10 mouse cellular contexts compared by ENCODE assay signal in genomic region chr1:118878291-118878690, GRCm38 (mm10).
DNase-seq lines count a peak whose midpoint lies in the region; ATAC-seq lines count a peak whose summit lies in the region.
"Had no signal": no experiment of that assay in that cellular context is flagged by ENCODE, and none has a peak within 500 bp of the region (broad histone marks: within the 10 kb centered on the region; RNA-seq: fewer than 3 reads in every experiment).

No protein-coding gene starts in this region.

- WGBS in heart, embryonic 10.5 days, result 47% methylated on average over 6 of the region's 6 CpGs
- WGBS in limb, embryonic 15.5 days, result 26% methylated on average over 6 of the region's 6 CpGs
- WGBS in midbrain, embryonic 13.5 days, result 85% methylated on average over 6 of the region's 6 CpGs
- WGBS in hindbrain, embryonic 11.5 days, result 73% methylated on average over 6 of the region's 6 CpGs

- no peak overlapping the region for H3K4me3 ChIP-seq in heart, embryonic 10.5 days
- H3K4me3 ChIP-seq in limb, embryonic 15.5 days, result no peak overlapping the region
- no peak overlapping the region for H3K4me3 ChIP-seq in midbrain, embryonic 13.5 days (replicated peaks)
- H3K4me3 ChIP-seq in hindbrain, embryonic 11.5 days (ENCODE audit: low read depth, low read length), result no peak overlapping the region

- no peaks in the 10 kb centered on the region for H3K9me3 ChIP-seq in heart, embryonic 10.5 days
- H3K9me3 ChIP-seq in limb, embryonic 15.5 days, result no peaks in the 10 kb centered on the region
- no peaks in the 10 kb centered on the region for H3K9me3 ChIP-seq in midbrain, embryonic 13.5 days
- H3K9me3 ChIP-seq in hindbrain, embryonic 11.5 days (ENCODE audit: control insufficient read depth, low read length), result no peaks in the 10 kb centered on the region

- H3K4me2 ChIP-seq in limb, embryonic 15.5 days, result no peak overlapping the region
- no peak overlapping the region for H3K4me2 ChIP-seq in midbrain, embryonic 13.5 days (replicated peaks)
- H3K4me2 ChIP-seq in hindbrain, embryonic 11.5 days (replicated peaks; ENCODE audit: low read depth, low read length), result no peak overlapping the region

- no peak for ATAC-seq in limb, embryonic 15.5 days (ENCODE audit: insufficient number of reproducible peaks, low FRiP score, low TSS enrichment, low read depth)
- ATAC-seq in midbrain, embryonic 13.5 days, result no peak
- no peak for ATAC-seq in hindbrain, embryonic 11.5 days (ENCODE audit: low FRiP score)
- ATAC-seq: Patski had no signal

- H3K4me1 ChIP-seq in heart, embryonic 10.5 days, result peaks cover 37% of the 10 kb centered on the region
- H3K4me1 ChIP-seq in limb, embryonic 15.5 days, result peaks cover 37% of the 10 kb centered on the region
- peaks cover 7% of the 10 kb centered on the region; the same call in 1 of the 2 replicates for H3K4me1 ChIP-seq in midbrain, embryonic 13.5 days (replicated peaks)
- H3K4me1 ChIP-seq in hindbrain, embryonic 11.5 days (replicated peaks; ENCODE audit: control insufficient read depth, insufficient read depth, low read length), result no peaks in the 10 kb centered on the region

- H3K9ac ChIP-seq in limb, embryonic 15.5 days, result no peak overlapping the region
- H3K9ac ChIP-seq in midbrain, embryonic 13.5 days (replicated peaks), result no peak overlapping the region
- H3K9ac ChIP-seq in hindbrain, embryonic 11.5 days (ENCODE audit: low read depth, low read length), result no peak overlapping the region

- peaks cover 4% of the 10 kb centered on the region; the same call in 1 of the 2 replicates for H3K27me3 ChIP-seq in heart, embryonic 10.5 days (ENCODE audit: insufficient read depth, poor library complexity, severe bottlenecking)
- H3K27me3 ChIP-seq in limb, embryonic 15.5 days, result no peaks in the 10 kb centered on the region
- H3K27me3 ChIP-seq in midbrain, embryonic 13.5 days, result no peaks in the 10 kb centered on the region
- no peaks in the 10 kb centered on the region for H3K27me3 ChIP-seq in hindbrain, embryonic 11.5 days (ENCODE audit: control insufficient read depth, insufficient read depth, low read length)
- H3K27me3 ChIP-seq: Patski had no signal

- DNase-seq in heart, adult 11 months, result peak; percentile 96
- no peak for DNase-seq in heart, embryonic 10.5 days (ENCODE audit: low spot score)
- DNase-seq in heart, adult 9 months (ENCODE audit: low spot score in 2 of 2), result peak; percentile 46 to 56
- DNase-seq in kidney, adult 8-10 months, result peak; percentile 17 to 28
- no peak for DNase-seq in layer of hippocampus, adult 8-10 months (ENCODE audit: low spot score in 2 of 2)
- DNase-seq in hindbrain, embryonic 11.5 days (ENCODE audit: low spot score), result no peak
- DNase-seq: gastrocnemius, postnatal 25 days had no signal

- 0 out of 2 replicates have a peak, but pooled peaks cover 3% of the 10 kb centered on the region for H3K36me3 ChIP-seq in heart, embryonic 10.5 days
- peaks cover 7% of the 10 kb centered on the region for H3K36me3 ChIP-seq in limb, embryonic 15.5 days
- no peaks in the 10 kb centered on the region for H3K36me3 ChIP-seq in midbrain, embryonic 13.5 days
- H3K36me3 ChIP-seq in hindbrain, embryonic 11.5 days (ENCODE audit: control insufficient read depth, insufficient read depth, low read length), result no peaks in the 10 kb centered on the region

- H3K27ac ChIP-seq in heart, embryonic 10.5 days, result no peak overlapping the region
- H3K27ac ChIP-seq in limb, embryonic 15.5 days, result peak overlapping the region; percentile 55
- no peak overlapping the region for H3K27ac ChIP-seq in midbrain, embryonic 13.5 days
- no peak overlapping the region for H3K27ac ChIP-seq in hindbrain, embryonic 11.5 days (ENCODE audit: low read depth, low read length)

Comparison
In these comparisons a context has a peak if more than half of its experiments do, and no peak if none do; other contexts are left out.
1. DNase-seq: peak in heart, adult 11 months (single experiment), heart, adult 9 months (2 of 2) and kidney, adult 8-10 months (2 of 2); none in heart, embryonic 10.5 days (single experiment), layer of hippocampus, adult 8-10 months (0 of 2) and hindbrain, embryonic 11.5 days (single experiment).